Mouse (Mus musculus): ENCODE measurements around the gene Prrx2.

GRCm38 (mm10) chr2:30857076-30857475, 22.3 kb downstream of the Prrx2 start:
- TF ChIP-seq CTCF (IDR thresholded peaks at IDR 0.05; ENCODE audit: insufficient read depth, low read length) (no peak), POLR2A (IDR thresholded peaks at IDR 0.05; ENCODE audit: borderline replicate concordance, extremely low read depth, low read depth, low read length) (no peak)

Measured in lung, adult 2 months (tissue).